Mouse (Mus musculus): ENCODE results near the gene Cyp2ab1. TPM values are rescaled to one million over a fixed set of nuclear protein-coding genes. Genes with fewer than 3 reads are reported as not detected.
"Not testable (repeated sequence)": the region's sequence is repeated elsewhere in the genome, so short reads cannot be mapped to it uniquely, and the experiment has no call there.

Gene Cyp2ab1
- not detected in 2 replicates for polyA plus RNA-seq (2016; fragmentation: Nextera tagmentation; extraction: Ambion mirVana)

- Histone ChIP-seq H3K9me3 (no peaks in the 10 kb centered on the region), H3K27me3 (no peaks in the 10 kb centered on the region), H3K4me1 (replicated peaks) (no peaks in the 10 kb centered on the region), H3K36me3 (peaks cover 16% of the 10 kb centered on the region; the same call in 1 of the 2 replicates), H3K27ac (no peak within 1 kb of the TSS), H3K9ac (replicated peaks) (no peak within 1 kb of the TSS), H3K4me2 (no peak within 1 kb of the TSS), H3K4me3 (replicated peaks) (no peak within 1 kb of the TSS)
- 79% methylated on average over 5 of the region's 5 CpGs for WGBS
- ATAC-seq (ENCODE audit: insufficient number of reproducible peaks, insufficient read depth, low FRiP score, low TSS enrichment, low read depth) = no peak
Measured at GRCm38 (mm10) chr16:20325286-20325685, at the start of gene Cyp2ab1. TSS of gene Cyp2ab1 (minus strand) at chr16:20325404.

GRCm38 (mm10) chr16:20371731-20372130 is 46.5 kb upstream of the Cyp2ab1 start:
- ATAC-seq (ENCODE audit: insufficient number of reproducible peaks, insufficient read depth, low FRiP score, low TSS enrichment, low read depth) = no peak
- H3K27me3 ChIP-seq = no peaks in the 10 kb centered on the region
- H3K36me3 ChIP-seq = peaks cover 83% of the 10 kb centered on the region
- 85% methylated on average over 4 of the region's 4 CpGs for WGBS
- H3K4me2 ChIP-seq = no peak overlapping the region
- H3K4me3 ChIP-seq (replicated peaks) = no peak overlapping the region
- 0 out of 2 replicates have a peak overlapping the region, but pooled peaks have one; percentile 7 for H3K27ac ChIP-seq
- H3K4me1 ChIP-seq (replicated peaks) = no peaks in the 10 kb centered on the region
- no peaks in the 10 kb centered on the region for H3K9me3 ChIP-seq
- no peak overlapping the region for H3K9ac ChIP-seq (replicated peaks)

- 91% methylated on average over 9 of the region's 9 CpGs for WGBS
- H3K4me3 ChIP-seq (replicated peaks) = no peak overlapping the region
- H3K27me3 ChIP-seq = no peaks in the 10 kb centered on the region
- H3K36me3 ChIP-seq = peaks cover 85% of the 10 kb centered on the region
- H3K9me3 ChIP-seq = no peaks in the 10 kb centered on the region
- no peaks in the 10 kb centered on the region for H3K4me1 ChIP-seq (replicated peaks)
- no peak for ATAC-seq (ENCODE audit: insufficient number of reproducible peaks, insufficient read depth, low FRiP score, low TSS enrichment, low read depth)
- no peak overlapping the region for H3K4me2 ChIP-seq
- no peak overlapping the region for H3K9ac ChIP-seq (replicated peaks)
- H3K27ac ChIP-seq = no peak overlapping the region
Measured at GRCm38 (mm10) chr16:20368221-20368620, 43.0 kb upstream of the Cyp2ab1 start.

- no peak for ATAC-seq (ENCODE audit: insufficient number of reproducible peaks, insufficient read depth, low FRiP score, low TSS enrichment, low read depth)
- 94% methylated on average over 11 of the region's 11 CpGs for WGBS
- peaks cover 89% of the 10 kb centered on the region for H3K36me3 ChIP-seq
Measured at GRCm38 (mm10) chr16:20362121-20362520, 36.9 kb upstream of the Cyp2ab1 start.

GRCm38 (mm10) chr16:20361496-20361895 is 36.3 kb upstream of the Cyp2ab1 start:
- peaks cover 88% of the 10 kb centered on the region for H3K36me3 ChIP-seq
- 91% methylated on average over 3 of the region's 3 CpGs for WGBS
- H3K9ac ChIP-seq (replicated peaks); H3K27me3 ChIP-seq; H3K4me3 ChIP-seq (replicated peaks); H3K9me3 ChIP-seq; H3K27ac ChIP-seq; H3K4me1 ChIP-seq (replicated peaks); H3K4me2 ChIP-seq; ATAC-seq (ENCODE audit: insufficient number of reproducible peaks, insufficient read depth, low FRiP score, low TSS enrichment, low read depth): not testable (repeated sequence)

More at GRCm38 (mm10) chr16:20362121-20362520, 36.9 kb upstream of the Cyp2ab1 start:
- Histone ChIP-seq H3K4me1 (replicated peaks) (no peaks in the 10 kb centered on the region), H3K9me3 (no peaks in the 10 kb centered on the region), H3K27me3 (no peaks in the 10 kb centered on the region), H3K4me3 (replicated peaks) (no peak overlapping the region), H3K9ac (replicated peaks) (no peak overlapping the region), H3K27ac (no peak overlapping the region), H3K4me2 (no peak overlapping the region)

- Histone ChIP-seq H3K27ac (no peak overlapping the region), H3K4me3 (replicated peaks) (no peak overlapping the region), H3K27me3 (no peaks in the 10 kb centered on the region), H3K36me3 (peaks cover 86% of the 10 kb centered on the region), H3K4me2 (no peak overlapping the region), H3K9ac (replicated peaks) (no peak overlapping the region), H3K9me3 (no peaks in the 10 kb centered on the region), H3K4me1 (replicated peaks) (no peaks in the 10 kb centered on the region)
- ATAC-seq (ENCODE audit: insufficient number of reproducible peaks, insufficient read depth, low FRiP score, low TSS enrichment, low read depth) = no peak
- WGBS = 85% methylated on average over 9 of the region's 9 CpGs
Measured at GRCm38 (mm10) chr16:20359643-20360295, 34.6 kb upstream of the Cyp2ab1 start.

GRCm38 (mm10) chr16:20357837-20358236 is 32.6 kb upstream of the Cyp2ab1 start:
- H3K4me1 ChIP-seq (replicated peaks) = no peaks in the 10 kb centered on the region
- no peak for ATAC-seq (ENCODE audit: insufficient number of reproducible peaks, insufficient read depth, low FRiP score, low TSS enrichment, low read depth)
- H3K4me2 ChIP-seq = no peak overlapping the region
- no peak overlapping the region for H3K27ac ChIP-seq
- H3K36me3 ChIP-seq = peaks cover 85% of the 10 kb centered on the region
- no peaks in the 10 kb centered on the region for H3K27me3 ChIP-seq
- no peak overlapping the region for H3K9ac ChIP-seq (replicated peaks)
- H3K4me3 ChIP-seq (replicated peaks) = no peak overlapping the region
- H3K9me3 ChIP-seq = no peaks in the 10 kb centered on the region
- 92% methylated on average over 5 of the region's 5 CpGs for WGBS

GRCm38 (mm10) chr16:20354762-20355161 is 29.6 kb upstream of the Cyp2ab1 start:
- H3K27ac ChIP-seq = no peak overlapping the region
- no peak overlapping the region for H3K4me3 ChIP-seq (replicated peaks)
- ATAC-seq (ENCODE audit: insufficient number of reproducible peaks, insufficient read depth, low FRiP score, low TSS enrichment, low read depth) = no peak
- no peaks in the 10 kb centered on the region for H3K9me3 ChIP-seq
- H3K9ac ChIP-seq (replicated peaks) = no peak overlapping the region
- H3K4me2 ChIP-seq = no peak overlapping the region
- peaks cover 74% of the 10 kb centered on the region for H3K36me3 ChIP-seq
- no peaks in the 10 kb centered on the region for H3K27me3 ChIP-seq
- H3K4me1 ChIP-seq (replicated peaks) = no peaks in the 10 kb centered on the region
- 94% methylated on average over 2 of the region's 2 CpGs for WGBS

GRCm38 (mm10) chr16:20354011-20354410 is 28.8 kb upstream of the Cyp2ab1 start:
- H3K27me3 ChIP-seq = no peaks in the 10 kb centered on the region
- H3K27ac ChIP-seq = no peak overlapping the region
- H3K9ac ChIP-seq (replicated peaks) = no peak overlapping the region
- ATAC-seq (ENCODE audit: insufficient number of reproducible peaks, insufficient read depth, low FRiP score, low TSS enrichment, low read depth) = no peak
- H3K4me3 ChIP-seq (replicated peaks) = no peak overlapping the region
- 89% methylated on average over 1 of the region's 1 CpGs for WGBS
- no peak overlapping the region for H3K4me2 ChIP-seq
- H3K36me3 ChIP-seq = peaks cover 70% of the 10 kb centered on the region
- H3K4me1 ChIP-seq (replicated peaks) = no peaks in the 10 kb centered on the region
- H3K9me3 ChIP-seq = no peaks in the 10 kb centered on the region

- no peak overlapping the region for H3K4me2 ChIP-seq
- 87% methylated on average over 1 of the region's 1 CpGs for WGBS
- H3K27ac ChIP-seq = no peak overlapping the region
- no peaks in the 10 kb centered on the region for H3K9me3 ChIP-seq
- H3K4me1 ChIP-seq (replicated peaks) = no peaks in the 10 kb centered on the region
- peaks cover 45% of the 10 kb centered on the region for H3K36me3 ChIP-seq
- no peaks in the 10 kb centered on the region for H3K27me3 ChIP-seq
- no peak for ATAC-seq (ENCODE audit: insufficient number of reproducible peaks, insufficient read depth, low FRiP score, low TSS enrichment, low read depth)
- no peak overlapping the region for H3K4me3 ChIP-seq (replicated peaks)
- no peak overlapping the region for H3K9ac ChIP-seq (replicated peaks)
Measured at GRCm38 (mm10) chr16:20345464-20345863, 20.3 kb upstream of the Cyp2ab1 start.

GRCm38 (mm10) chr16:20338616-20339015 is 13.4 kb upstream of the Cyp2ab1 start:
- Histone ChIP-seq H3K27ac (no peak overlapping the region), H3K4me3 (replicated peaks) (no peak overlapping the region), H3K4me1 (replicated peaks) (no peaks in the 10 kb centered on the region), H3K27me3 (no peaks in the 10 kb centered on the region), H3K9me3 (no peaks in the 10 kb centered on the region), H3K9ac (replicated peaks) (no peak overlapping the region), H3K4me2 (no peak overlapping the region), H3K36me3 (peaks cover 67% of the 10 kb centered on the region)
- WGBS = 96% methylated on average over 3 of the region's 3 CpGs
- ATAC-seq (ENCODE audit: insufficient number of reproducible peaks, insufficient read depth, low FRiP score, low TSS enrichment, low read depth) = no peak

- H3K4me2 ChIP-seq = no peak overlapping the region
- whole genome bisulfite sequencing = 92% methylated on average over 8 of the region's 8 CpGs
- no peak for ATAC-seq (ENCODE audit: insufficient number of reproducible peaks, insufficient read depth, low FRiP score, low TSS enrichment, low read depth)
Measured at GRCm38 (mm10) chr16:20334918-20335317, 9.7 kb upstream of the Cyp2ab1 start.

More at GRCm38 (mm10) chr16:20334918-20335317, 9.7 kb upstream of the Cyp2ab1 start:
- no peak overlapping the region for H3K9ac ChIP-seq (replicated peaks)
- H3K27ac ChIP-seq = no peak overlapping the region
- no peaks in the 10 kb centered on the region for H3K9me3 ChIP-seq
- H3K4me3 ChIP-seq (replicated peaks) = no peak overlapping the region
- peaks cover 74% of the 10 kb centered on the region for H3K36me3 ChIP-seq
- no peaks in the 10 kb centered on the region for H3K4me1 ChIP-seq (replicated peaks)
- no peaks in the 10 kb centered on the region for H3K27me3 ChIP-seq
